Mouse (Mus musculus): ENCODE measurements at regions not wholly inside any gene's neighbourhood (a gene's known extent, or its start where the extent isn't known, plus 50 kb on each side); places are given as distances from the start of the nearest gene placed in this dataset.

DNA sequence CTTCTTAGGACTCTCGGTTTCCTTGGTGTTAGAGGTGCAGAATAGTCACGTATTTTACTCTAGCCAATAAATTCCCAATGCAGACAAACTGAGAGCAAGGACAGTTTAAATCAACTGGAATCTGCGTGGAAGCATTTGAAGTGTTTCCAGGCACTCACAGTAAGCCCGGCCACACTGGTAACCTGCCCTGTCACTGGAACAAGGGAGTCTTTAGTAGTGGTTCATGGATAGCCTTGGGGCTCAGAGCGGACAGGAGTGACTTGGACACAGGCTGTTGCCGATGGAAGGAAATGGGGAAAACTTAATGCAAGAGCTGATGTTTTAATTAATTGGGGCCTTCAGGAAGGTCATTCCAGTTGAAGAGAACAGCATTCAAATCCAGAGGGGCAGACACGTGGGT lies 334.4 kb upstream of the Zfp637 start:
- no peak for ATAC-seq (replicated peaks; ENCODE audit: extremely low read depth, insufficient read depth, low FRiP score)
- no peak overlapping the region for H3K4me2 ChIP-seq (ENCODE audit: low read depth, low read length)
- peaks cover 6% of the 10 kb centered on the region; the same call in 1 of the 2 replicates for H3K27me3 ChIP-seq (ENCODE audit: control insufficient read depth, insufficient read depth, low read length)
- 79% methylated on average over 7 of the region's 7 CpGs for WGBS
- no peaks in the 10 kb centered on the region for H3K9me3 ChIP-seq (replicated peaks; ENCODE audit: control insufficient read depth, low read length)
- no peak overlapping the region for H3K9ac ChIP-seq (ENCODE audit: low read length)
- no peaks in the 10 kb centered on the region for H3K4me1 ChIP-seq (ENCODE audit: control insufficient read depth, insufficient read depth, low read length)
- no peaks in the 10 kb centered on the region for H3K36me3 ChIP-seq (ENCODE audit: control insufficient read depth, insufficient read depth)
- no peak overlapping the region for H3K4me3 ChIP-seq (ENCODE audit: low read length)
- no peak overlapping the region for H3K27ac ChIP-seq (ENCODE audit: low read length)

DNA sequence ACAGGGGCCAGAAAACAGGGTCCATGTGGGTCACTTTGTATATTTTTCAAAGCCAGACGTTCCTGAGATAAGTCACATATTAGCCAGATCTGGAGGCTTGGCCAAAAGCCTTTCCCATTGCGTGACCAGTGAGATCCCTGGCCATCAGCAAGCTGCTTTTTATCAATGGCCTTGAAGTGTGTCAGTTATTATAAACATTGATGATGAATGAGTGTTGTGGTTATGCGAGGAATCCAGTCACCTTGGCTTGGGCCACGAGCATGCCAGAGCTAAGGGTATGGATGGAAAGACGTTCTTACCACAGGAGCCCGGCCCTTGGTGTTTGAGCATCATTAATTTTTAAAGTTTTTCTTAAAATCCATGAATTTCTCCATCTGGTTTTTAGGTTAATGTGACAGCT lies 332.1 kb upstream of the Zfp637 start:
- ATAC-seq (replicated peaks; ENCODE audit: extremely low read depth, insufficient read depth, low FRiP score) = no peak
- WGBS = 65% methylated on average over 6 of the region's 6 CpGs
- no peak overlapping the region for H3K4me3 ChIP-seq (ENCODE audit: low read length)
- no peaks in the 10 kb centered on the region for H3K36me3 ChIP-seq (ENCODE audit: control insufficient read depth, insufficient read depth)
- H3K27ac ChIP-seq (ENCODE audit: low read length) = no peak overlapping the region
- no peak overlapping the region for H3K9ac ChIP-seq (ENCODE audit: low read length)
- H3K4me2 ChIP-seq (ENCODE audit: low read depth, low read length) = no peak overlapping the region
- H3K4me1 ChIP-seq (ENCODE audit: control insufficient read depth, insufficient read depth, low read length) = no peaks in the 10 kb centered on the region
- peaks cover 6% of the 10 kb centered on the region; the same call in 1 of the 2 replicates for H3K27me3 ChIP-seq (ENCODE audit: control insufficient read depth, insufficient read depth, low read length)
- no peaks in the 10 kb centered on the region for H3K9me3 ChIP-seq (replicated peaks; ENCODE audit: control insufficient read depth, low read length)

DNA sequence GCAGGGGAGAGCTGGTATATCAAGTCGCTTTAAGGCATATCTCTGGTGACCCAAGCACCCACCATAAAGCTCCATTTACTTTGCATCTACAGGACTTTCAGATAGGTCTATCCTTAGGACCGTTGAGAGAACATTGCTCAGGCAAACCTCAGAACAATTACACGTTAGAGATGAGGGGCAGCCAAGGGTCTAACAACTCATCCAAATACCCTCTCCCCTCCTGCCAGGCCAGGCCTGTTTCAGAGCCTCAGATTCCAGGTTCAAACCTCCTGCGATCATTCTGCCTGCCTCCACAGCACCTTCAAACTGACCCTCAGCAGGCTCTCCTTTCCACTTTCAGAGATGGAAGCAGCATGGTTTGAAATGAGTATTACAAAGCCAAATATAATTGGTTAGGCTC lies 331.0 kb upstream of the Zfp637 start:
- H3K27me3 ChIP-seq (ENCODE audit: control insufficient read depth, insufficient read depth, low read length) = 0 out of 2 replicates have a peak, but pooled peaks cover 6% of the 10 kb centered on the region
- H3K4me1 ChIP-seq (ENCODE audit: control insufficient read depth, insufficient read depth, low read length) = no peaks in the 10 kb centered on the region
- no peak overlapping the region for H3K27ac ChIP-seq (ENCODE audit: low read length)
- WGBS = 87% methylated on average over 4 of the region's 4 CpGs
- no peak overlapping the region for H3K4me3 ChIP-seq (ENCODE audit: low read length)
- no peaks in the 10 kb centered on the region for H3K9me3 ChIP-seq (replicated peaks; ENCODE audit: control insufficient read depth, low read length)
- ATAC-seq (replicated peaks; ENCODE audit: extremely low read depth, insufficient read depth, low FRiP score) = no peak
- H3K36me3 ChIP-seq (ENCODE audit: control insufficient read depth, insufficient read depth) = no peaks in the 10 kb centered on the region
- no peak overlapping the region for H3K9ac ChIP-seq (ENCODE audit: low read length)
- no peak overlapping the region for H3K4me2 ChIP-seq (ENCODE audit: low read depth, low read length)

DNA sequence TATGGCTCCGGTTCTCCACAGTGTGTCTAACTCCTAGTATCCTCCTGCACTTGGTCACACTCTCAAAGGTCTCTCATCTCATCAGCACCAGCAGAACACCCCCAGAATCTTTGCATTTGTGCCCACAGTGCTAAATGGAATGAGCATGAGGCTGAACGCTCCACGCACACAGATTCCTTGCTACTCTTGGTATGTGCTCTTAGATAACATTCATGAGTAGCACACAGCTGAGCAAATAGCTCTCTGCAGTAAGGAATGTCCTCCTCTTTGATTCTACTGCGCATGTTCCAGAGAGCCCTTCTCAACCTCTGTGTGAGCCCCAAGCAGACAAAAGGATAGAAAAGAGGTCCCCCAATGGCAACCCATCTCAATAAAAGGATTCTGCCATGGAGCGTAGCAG lies 326.1 kb upstream of the Zfp637 start:
- Histone ChIP-seq H3K27ac (ENCODE audit: low read length) (no peak overlapping the region), H3K36me3 (ENCODE audit: control insufficient read depth, insufficient read depth) (no peaks in the 10 kb centered on the region), H3K4me3 (ENCODE audit: low read length) (no peak overlapping the region), H3K4me1 (ENCODE audit: control insufficient read depth, insufficient read depth, low read length) (no peaks in the 10 kb centered on the region), H3K9me3 (replicated peaks; ENCODE audit: control insufficient read depth, low read length) (no peaks in the 10 kb centered on the region), H3K27me3 (ENCODE audit: control insufficient read depth, insufficient read depth, low read length) (no peaks in the 10 kb centered on the region), H3K4me2 (ENCODE audit: low read depth, low read length) (no peak overlapping the region), H3K9ac (ENCODE audit: low read length) (no peak overlapping the region)
- ATAC-seq (replicated peaks; ENCODE audit: extremely low read depth, insufficient read depth, low FRiP score) = peak; percentile 67
- 51% methylated on average over 5 of the region's 5 CpGs for WGBS

DNA sequence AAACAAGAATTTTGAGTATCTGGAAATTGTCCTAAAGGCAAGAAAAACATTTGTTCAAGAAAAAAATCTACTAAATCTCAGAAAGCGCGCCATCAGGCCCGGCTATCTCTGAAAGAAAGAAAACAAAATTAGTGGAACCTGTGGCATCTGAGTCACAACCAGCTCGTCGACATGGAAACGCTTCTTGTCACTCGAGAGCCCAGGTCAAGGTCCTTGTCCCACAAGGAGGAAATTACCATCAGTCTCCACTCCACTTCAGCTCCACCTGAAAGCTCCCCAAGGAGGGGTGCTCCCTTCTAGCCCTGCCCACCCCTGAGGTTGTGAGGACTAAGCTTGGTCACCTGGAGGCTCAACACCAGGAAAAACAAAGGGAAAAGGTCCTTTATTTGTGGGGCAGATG lies 324.1 kb upstream of the Zfp637 start:
- Histone ChIP-seq H3K27me3 (ENCODE audit: control insufficient read depth, insufficient read depth, low read length) (no peaks in the 10 kb centered on the region), H3K27ac (ENCODE audit: low read length) (no peak overlapping the region), H3K4me2 (ENCODE audit: low read depth, low read length) (no peak overlapping the region), H3K36me3 (ENCODE audit: control insufficient read depth, insufficient read depth) (no peaks in the 10 kb centered on the region), H3K4me3 (ENCODE audit: low read length) (no peak overlapping the region), H3K9me3 (replicated peaks; ENCODE audit: control insufficient read depth, low read length) (no peaks in the 10 kb centered on the region), H3K4me1 (ENCODE audit: control insufficient read depth, insufficient read depth, low read length) (no peaks in the 10 kb centered on the region), H3K9ac (ENCODE audit: low read length) (no peak overlapping the region)
- ATAC-seq (replicated peaks; ENCODE audit: extremely low read depth, insufficient read depth, low FRiP score) = no peak
- WGBS = 63% methylated on average over 7 of the region's 7 CpGs

DNA sequence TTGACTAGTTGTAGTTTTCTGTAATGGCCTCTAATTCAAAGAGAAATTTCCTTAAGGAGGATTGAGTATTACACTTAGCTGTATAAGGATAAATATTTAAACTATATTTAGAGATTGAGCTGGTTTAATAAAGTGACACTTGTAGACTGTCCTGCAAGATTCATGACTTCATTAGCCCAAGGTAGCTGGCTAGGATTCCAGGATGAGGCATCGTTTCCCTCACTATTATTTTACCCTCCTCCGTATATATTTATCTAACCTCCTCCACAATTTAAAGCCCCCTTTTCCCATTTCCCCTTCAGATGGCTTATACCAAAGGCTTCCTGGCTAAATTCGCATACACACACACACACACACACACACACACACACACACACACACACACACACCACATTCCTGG lies 322.0 kb upstream of the Zfp637 start:
- Histone ChIP-seq H3K4me3 (ENCODE audit: low read length) (no peak overlapping the region), H3K27me3 (ENCODE audit: control insufficient read depth, insufficient read depth, low read length) (no peaks in the 10 kb centered on the region), H3K27ac (ENCODE audit: low read length) (no peak overlapping the region), H3K9ac (ENCODE audit: low read length) (no peak overlapping the region), H3K9me3 (replicated peaks; ENCODE audit: control insufficient read depth, low read length) (no peaks in the 10 kb centered on the region), H3K4me1 (ENCODE audit: control insufficient read depth, insufficient read depth, low read length) (no peaks in the 10 kb centered on the region), H3K36me3 (ENCODE audit: control insufficient read depth, insufficient read depth) (no peaks in the 10 kb centered on the region), H3K4me2 (ENCODE audit: low read depth, low read length) (no peak overlapping the region)
- WGBS = 65% methylated on average over 3 of the region's 3 CpGs
- no peak for ATAC-seq (replicated peaks; ENCODE audit: extremely low read depth, insufficient read depth, low FRiP score)

DNA sequence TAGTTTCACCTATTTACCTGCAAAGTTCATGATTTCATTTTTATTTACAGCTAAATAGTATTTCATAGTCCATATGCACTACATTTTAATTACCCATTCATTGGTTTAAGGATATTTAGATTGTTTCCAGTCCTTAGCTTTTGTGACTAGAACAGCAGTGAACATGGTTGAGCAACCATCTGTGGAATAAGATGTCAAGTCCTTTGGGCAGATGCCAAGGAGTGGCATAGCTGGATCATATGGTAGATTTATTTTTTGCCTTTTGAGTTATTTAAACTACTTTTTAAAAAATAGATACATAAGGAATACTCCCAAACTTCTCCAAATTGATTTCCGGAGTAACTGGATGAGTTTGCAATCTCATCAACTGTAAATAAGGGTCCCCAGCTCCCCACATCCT lies 321.5 kb upstream of the Zfp637 start:
- Histone ChIP-seq H3K36me3 (ENCODE audit: control insufficient read depth, insufficient read depth) (no peaks in the 10 kb centered on the region), H3K4me1 (ENCODE audit: control insufficient read depth, insufficient read depth, low read length) (no peaks in the 10 kb centered on the region), H3K9me3 (replicated peaks; ENCODE audit: control insufficient read depth, low read length) (no peaks in the 10 kb centered on the region), H3K27ac (ENCODE audit: low read length) (no peak overlapping the region), H3K4me3 (ENCODE audit: low read length) (no peak overlapping the region), H3K27me3 (ENCODE audit: control insufficient read depth, insufficient read depth, low read length) (no peaks in the 10 kb centered on the region), H3K9ac (ENCODE audit: low read length) (no peak overlapping the region), H3K4me2 (ENCODE audit: low read depth, low read length) (no peak overlapping the region)
- ATAC-seq (replicated peaks; ENCODE audit: extremely low read depth, insufficient read depth, low FRiP score) = no peak
- 94% methylated on average over 1 of the region's 1 CpGs for WGBS

DNA sequence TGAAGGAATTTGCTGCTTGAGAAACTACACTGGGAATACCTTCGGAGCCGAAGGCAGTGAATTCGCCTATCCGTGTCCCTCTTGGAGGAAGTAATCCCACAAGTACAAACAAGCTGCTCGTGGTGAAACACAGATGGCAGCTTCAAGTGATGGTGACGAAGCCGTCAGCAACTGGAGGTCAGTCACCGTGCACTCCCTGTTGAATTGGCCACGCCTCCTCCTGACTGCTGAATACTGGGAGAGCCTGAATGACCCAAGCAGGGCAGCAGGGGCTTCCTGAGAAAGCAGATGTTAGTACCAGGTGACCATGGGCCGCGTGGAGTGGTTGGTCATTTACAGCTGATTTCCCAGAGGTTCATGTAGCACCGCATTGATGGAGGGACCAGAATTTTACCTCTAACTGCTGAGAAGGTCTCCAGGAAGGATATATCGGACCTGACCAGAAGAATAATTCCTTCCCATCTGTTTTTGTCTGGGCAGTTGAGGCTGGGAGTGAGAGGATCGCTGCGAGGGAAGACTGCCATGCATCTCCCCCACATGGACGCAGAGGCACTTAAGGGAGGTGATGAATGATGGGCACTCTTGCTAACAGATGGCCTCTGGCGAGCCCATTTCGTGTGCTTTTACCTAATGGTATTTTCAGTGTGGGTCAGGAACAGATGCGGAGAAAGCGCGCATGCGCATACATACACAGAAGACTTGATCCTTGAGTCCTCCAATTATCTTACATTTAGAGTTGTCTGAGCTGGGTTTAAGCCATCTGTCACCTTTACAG lies 314.6 kb upstream of the Zfp637 start:
- no peaks in the 10 kb centered on the region for H3K9me3 ChIP-seq (replicated peaks; ENCODE audit: control insufficient read depth, low read length)
- peak overlapping the region; percentile 15 for H3K4me3 ChIP-seq (ENCODE audit: low read length)
- 0 out of 2 replicates have a peak overlapping the region, but pooled peaks have one; percentile 16 for H3K9ac ChIP-seq (ENCODE audit: low read length)
- H3K27ac ChIP-seq (ENCODE audit: low read length) = no peak overlapping the region
- ATAC-seq (replicated peaks; ENCODE audit: extremely low read depth, insufficient read depth, low FRiP score) = peak; percentile 65; the same call in 1 of the 2 replicates
- H3K36me3 ChIP-seq (ENCODE audit: control insufficient read depth, insufficient read depth) = no peaks in the 10 kb centered on the region
- peaks cover 8% of the 10 kb centered on the region; the same call in 1 of the 2 replicates for H3K4me1 ChIP-seq (ENCODE audit: control insufficient read depth, insufficient read depth, low read length)
- 28% methylated on average over 22 of the region's 22 CpGs for WGBS
- no peaks in the 10 kb centered on the region for H3K27me3 ChIP-seq (ENCODE audit: control insufficient read depth, insufficient read depth, low read length)
- H3K4me2 ChIP-seq (ENCODE audit: low read depth, low read length) = peak overlapping the region; percentile 46

DNA sequence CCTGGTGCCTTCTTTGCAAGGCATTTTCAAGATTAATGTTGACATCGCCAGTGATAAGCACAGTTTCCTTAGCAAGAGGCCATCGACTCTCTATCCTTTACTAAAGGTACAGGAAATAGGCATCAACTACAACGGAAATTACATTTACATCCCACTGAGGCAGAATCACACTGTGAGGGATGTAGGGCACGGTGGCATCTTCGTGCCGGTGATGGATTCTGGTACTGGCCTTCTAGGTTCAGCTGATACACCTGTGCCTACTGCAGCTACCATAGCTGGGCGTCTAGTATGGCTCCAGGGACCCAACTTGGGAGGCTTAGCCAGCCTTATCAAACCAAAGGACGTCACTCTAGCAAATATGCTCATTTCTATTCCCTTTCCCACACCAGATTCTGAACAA lies 313.5 kb upstream of the Zfp637 start:
- Histone ChIP-seq H3K4me3 (ENCODE audit: low read length) (no peak overlapping the region), H3K9me3 (replicated peaks; ENCODE audit: control insufficient read depth, low read length) (no peaks in the 10 kb centered on the region), H3K27me3 (ENCODE audit: control insufficient read depth, insufficient read depth, low read length) (no peaks in the 10 kb centered on the region), H3K27ac (ENCODE audit: low read length) (no peak overlapping the region), H3K36me3 (ENCODE audit: control insufficient read depth, insufficient read depth) (no peaks in the 10 kb centered on the region), H3K4me2 (ENCODE audit: low read depth, low read length) (no peak overlapping the region), H3K4me1 (ENCODE audit: control insufficient read depth, insufficient read depth, low read length) (peaks cover 8% of the 10 kb centered on the region; the same call in 1 of the 2 replicates), H3K9ac (ENCODE audit: low read length) (no peak overlapping the region)
- WGBS = 81% methylated on average over 8 of the region's 8 CpGs
- ATAC-seq (replicated peaks; ENCODE audit: extremely low read depth, insufficient read depth, low FRiP score) = no peak
